Mouse (Mus musculus): ENCODE measurements around the gene 1700125H20Rik. TPM values are rescaled to one million over a fixed set of nuclear protein-coding genes. Genes with fewer than 3 reads are reported as not detected.
A peak's percentile ranks its signal among the peaks of the same experiment; 100 is the strongest.

1700125H20Rik gene
- polyA plus RNA-seq, 1 experiment from 2014 or later: 0.27 TPM

- ATAC-seq (ENCODE audit: low FRiP score): peak; percentile 92
- Histone ChIP-seq H3K36me3 (ENCODE audit: control insufficient read depth, insufficient read depth, low read length) (no peaks in the 10 kb centered on the region), H3K27ac (ENCODE audit: low read depth, low read length) (no peak overlapping the region)
Observed at GRCm38 (mm10) chr11:85182617-85183283, 12.5 kb downstream of the 1700125H20Rik start.

GRCm38 (mm10) chr11:85183284-85183779 lies 13.1 kb downstream of the 1700125H20Rik start:
- Histone ChIP-seq H3K9me3 (ENCODE audit: control insufficient read depth, low read length) (no peaks in the 10 kb centered on the region), H3K4me3 (ENCODE audit: low read depth, low read length) (peak overlapping the region; percentile 17), H3K27ac (ENCODE audit: low read depth, low read length) (no peak overlapping the region), H3K4me1 (ENCODE audit: control insufficient read depth, insufficient read depth, low read length) (peaks cover 4% of the 10 kb centered on the region; the same call in 1 of the 2 replicates), H3K9ac (ENCODE audit: low read length) (peak overlapping the region; percentile 24), H3K4me2 (peak overlapping the region; percentile 39), H3K36me3 (ENCODE audit: control insufficient read depth, insufficient read depth, low read length) (no peaks in the 10 kb centered on the region), H3K27me3 (ENCODE audit: control insufficient read depth, insufficient read depth, low read length) (no peaks in the 10 kb centered on the region)
- ATAC-seq (ENCODE audit: low FRiP score) (peak; percentile 19; the same call in 1 of the 2 replicates), DNase-seq (ENCODE audit: low spot score, missing footprints) (no peak)
- WGBS: 31% methylated on average over 13 of the region's 13 CpGs

More at GRCm38 (mm10) chr11:85182617-85183283, 12.5 kb downstream of the 1700125H20Rik start:
- Histone ChIP-seq H3K4me3 (ENCODE audit: low read depth, low read length) (peak overlapping the region; percentile 17), H3K4me2 (peak overlapping the region; percentile 39), H3K27me3 (ENCODE audit: control insufficient read depth, insufficient read depth, low read length) (no peaks in the 10 kb centered on the region), H3K9me3 (ENCODE audit: control insufficient read depth, low read length) (no peaks in the 10 kb centered on the region), H3K4me1 (ENCODE audit: control insufficient read depth, insufficient read depth, low read length) (peaks cover 4% of the 10 kb centered on the region; the same call in 1 of the 2 replicates), H3K9ac (ENCODE audit: low read length) (peak overlapping the region; percentile 24)
- peak; percentile 97 for DNase-seq (ENCODE audit: low spot score, missing footprints)
- 9% methylated on average over 19 of the region's 20 CpGs for WGBS

GRCm38 (mm10) chr11:85184082-85184481 lies 13.9 kb downstream of the 1700125H20Rik start:
- Histone ChIP-seq H3K9me3 (ENCODE audit: control insufficient read depth, low read length) (no peaks in the 10 kb centered on the region), H3K27me3 (ENCODE audit: control insufficient read depth, insufficient read depth, low read length) (no peaks in the 10 kb centered on the region), H3K36me3 (ENCODE audit: control insufficient read depth, insufficient read depth, low read length) (no peaks in the 10 kb centered on the region), H3K27ac (ENCODE audit: low read depth, low read length) (no peak overlapping the region), H3K4me1 (ENCODE audit: control insufficient read depth, insufficient read depth, low read length) (peaks cover 4% of the 10 kb centered on the region; the same call in 1 of the 2 replicates), H3K9ac (ENCODE audit: low read length) (no peak overlapping the region), H3K4me3 (ENCODE audit: low read depth, low read length) (no peak overlapping the region), H3K4me2 (no peak overlapping the region)
- WGBS: 67% methylated on average over 5 of the region's 5 CpGs
- ATAC-seq (ENCODE audit: low FRiP score) (no peak), DNase-seq (ENCODE audit: low spot score, missing footprints) (peak; percentile 83)

GRCm38 (mm10) chr11:85184839-85185238 lies 14.6 kb downstream of the 1700125H20Rik start:
- no peak overlapping the region for H3K9ac ChIP-seq (ENCODE audit: low read length)
- H3K27me3 ChIP-seq (ENCODE audit: control insufficient read depth, insufficient read depth, low read length): no peaks in the 10 kb centered on the region
- H3K4me2 ChIP-seq: no peak overlapping the region
- ATAC-seq (ENCODE audit: low FRiP score) (no peak), DNase-seq (ENCODE audit: low spot score, missing footprints) (no peak)
- no peak overlapping the region for H3K4me3 ChIP-seq (ENCODE audit: low read depth, low read length)
- H3K9me3 ChIP-seq (ENCODE audit: control insufficient read depth, low read length): no peaks in the 10 kb centered on the region
- H3K36me3 ChIP-seq (ENCODE audit: control insufficient read depth, insufficient read depth, low read length): no peaks in the 10 kb centered on the region; the same call in 1 of the 2 replicates
- H3K4me1 ChIP-seq (ENCODE audit: control insufficient read depth, insufficient read depth, low read length): peaks cover 4% of the 10 kb centered on the region; the same call in 1 of the 2 replicates
- no peak overlapping the region for H3K27ac ChIP-seq (ENCODE audit: low read depth, low read length)
- WGBS: 88% methylated on average over 6 of the region's 6 CpGs

- ATAC-seq (ENCODE audit: low FRiP score): no peak
Observed at GRCm38 (mm10) chr11:85189110-85189509, 18.9 kb downstream of the 1700125H20Rik start.

GRCm38 (mm10) chr11:85190741-85191140 lies 20.5 kb downstream of the 1700125H20Rik start:
- no peak for ATAC-seq (ENCODE audit: low FRiP score)
- no peak overlapping the region for H3K27ac ChIP-seq (ENCODE audit: low read depth, low read length)
- H3K27me3 ChIP-seq (ENCODE audit: control insufficient read depth, insufficient read depth, low read length): no peaks in the 10 kb centered on the region
- no peak overlapping the region for H3K4me2 ChIP-seq
- DNase-seq (ENCODE audit: low spot score, missing footprints): peak; percentile 79
- no peaks in the 10 kb centered on the region for H3K9me3 ChIP-seq (ENCODE audit: control insufficient read depth, low read length)
- H3K36me3 ChIP-seq (ENCODE audit: control insufficient read depth, insufficient read depth, low read length): peaks cover 22% of the 10 kb centered on the region
- no peak overlapping the region for H3K9ac ChIP-seq (ENCODE audit: low read length)
- 96% methylated on average over 12 of the region's 12 CpGs for WGBS
- no peak overlapping the region for H3K4me3 ChIP-seq (ENCODE audit: low read depth, low read length)
- no peaks in the 10 kb centered on the region for H3K4me1 ChIP-seq (ENCODE audit: control insufficient read depth, insufficient read depth, low read length)

More at GRCm38 (mm10) chr11:85189110-85189509, 18.9 kb downstream of the 1700125H20Rik start:
- Histone ChIP-seq H3K9ac (ENCODE audit: low read length) (no peak overlapping the region), H3K4me3 (ENCODE audit: low read depth, low read length) (no peak overlapping the region), H3K27ac (ENCODE audit: low read depth, low read length) (no peak overlapping the region), H3K4me1 (ENCODE audit: control insufficient read depth, insufficient read depth, low read length) (no peaks in the 10 kb centered on the region), H3K27me3 (ENCODE audit: control insufficient read depth, insufficient read depth, low read length) (no peaks in the 10 kb centered on the region), H3K9me3 (ENCODE audit: control insufficient read depth, low read length) (no peaks in the 10 kb centered on the region), H3K36me3 (ENCODE audit: control insufficient read depth, insufficient read depth, low read length) (peaks cover 13% of the 10 kb centered on the region), H3K4me2 (no peak overlapping the region)
- peak; percentile 78 for DNase-seq (ENCODE audit: low spot score, missing footprints)
- WGBS: 96% methylated on average over 4 of the region's 4 CpGs

GRCm38 (mm10) chr11:85194206-85194605 lies 24.0 kb downstream of the 1700125H20Rik start:
- ATAC-seq (ENCODE audit: low FRiP score): no peak
- H3K4me2 ChIP-seq: no peak overlapping the region
- no peak overlapping the region for H3K27ac ChIP-seq (ENCODE audit: low read depth, low read length)
- H3K9me3 ChIP-seq (ENCODE audit: control insufficient read depth, low read length): no peaks in the 10 kb centered on the region
- H3K4me1 ChIP-seq (ENCODE audit: control insufficient read depth, insufficient read depth, low read length): no peaks in the 10 kb centered on the region
- H3K4me3 ChIP-seq (ENCODE audit: low read depth, low read length): no peak overlapping the region
- WGBS: 93% methylated on average over 11 of the region's 11 CpGs
- peak; percentile 75 for DNase-seq (ENCODE audit: low spot score, missing footprints)
- H3K36me3 ChIP-seq (ENCODE audit: control insufficient read depth, insufficient read depth, low read length): peaks cover 30% of the 10 kb centered on the region
- no peak overlapping the region for H3K9ac ChIP-seq (ENCODE audit: low read length)
- no peaks in the 10 kb centered on the region for H3K27me3 ChIP-seq (ENCODE audit: control insufficient read depth, insufficient read depth, low read length)

GRCm38 (mm10) chr11:85196046-85196445 lies 25.8 kb downstream of the 1700125H20Rik start:
- peak; percentile 79 for DNase-seq (ENCODE audit: low spot score, missing footprints)
- Histone ChIP-seq H3K36me3 (ENCODE audit: control insufficient read depth, insufficient read depth, low read length) (peaks cover 38% of the 10 kb centered on the region), H3K4me1 (ENCODE audit: control insufficient read depth, insufficient read depth, low read length) (no peaks in the 10 kb centered on the region), H3K4me3 (ENCODE audit: low read depth, low read length) (no peak overlapping the region), H3K9me3 (ENCODE audit: control insufficient read depth, low read length) (no peaks in the 10 kb centered on the region), H3K9ac (ENCODE audit: low read length) (no peak overlapping the region), H3K27me3 (ENCODE audit: control insufficient read depth, insufficient read depth, low read length) (no peaks in the 10 kb centered on the region), H3K27ac (ENCODE audit: low read depth, low read length) (no peak overlapping the region), H3K4me2 (no peak overlapping the region)
- WGBS: 94% methylated on average over 9 of the region's 9 CpGs
- ATAC-seq (ENCODE audit: low FRiP score): no peak

GRCm38 (mm10) chr11:85198906-85199305 lies 28.7 kb downstream of the 1700125H20Rik start:
- H3K27ac ChIP-seq (ENCODE audit: low read depth, low read length): no peak overlapping the region
- H3K36me3 ChIP-seq (ENCODE audit: control insufficient read depth, insufficient read depth, low read length): peaks cover 27% of the 10 kb centered on the region
- no peaks in the 10 kb centered on the region for H3K9me3 ChIP-seq (ENCODE audit: control insufficient read depth, low read length)
- no peaks in the 10 kb centered on the region for H3K27me3 ChIP-seq (ENCODE audit: control insufficient read depth, insufficient read depth, low read length)
- WGBS: 86% methylated on average over 2 of the region's 2 CpGs
- no peaks in the 10 kb centered on the region for H3K4me1 ChIP-seq (ENCODE audit: control insufficient read depth, insufficient read depth, low read length)
- no peak for DNase-seq (ENCODE audit: low spot score, missing footprints)
- H3K9ac ChIP-seq (ENCODE audit: low read length): no peak overlapping the region
- ATAC-seq (ENCODE audit: low FRiP score): no peak
- no peak overlapping the region for H3K4me2 ChIP-seq
- no peak overlapping the region for H3K4me3 ChIP-seq (ENCODE audit: low read depth, low read length)

Measured in midbrain, embryonic 11.5 days (tissue).